Mouse (Mus musculus): ENCODE measurements around the gene Drc1. TPM values are rescaled to one million over a fixed set of nuclear protein-coding genes. Genes with fewer than 3 reads are reported as not detected.

Gene Drc1
- polyA plus RNA-seq, 3 experiments from 2014 or later, result 0.50 to 3.1 (median 1.5) TPM

Other genes starting within 250 kb of the Drc1 start
- gene Tyms, start 207.8 kb upstream of the Drc1 start, polyA plus RNA-seq (2017; shearing (Covaris generic)), result 100 to 1,000 TPM in 1 of 3 experiments, 10 to 100 TPM in 2; 65.9 to 350 (median 91.1) TPM
- not detected for gene Garem2, start 176.2 kb upstream of the Drc1 start, polyA plus RNA-seq (2017; shearing (Covaris generic))
- not detected for gene 3110082J24Rik, start 175.3 kb upstream of the Drc1 start, polyA plus RNA-seq (2017; shearing (Covaris generic))
- 10 to 100 TPM; 79.2 to 82.8 (median 79.2) TPM for gene Hadha, start 126.2 kb upstream of the Drc1 start, polyA plus RNA-seq (2017; shearing (Covaris generic))
- gene Hadhb, start 126.1 kb upstream of the Drc1 start, polyA plus RNA-seq (2017; shearing (Covaris generic)), result 100 to 1,000 TPM; 114 to 157 (median 125) TPM
- gene Adgrf3, start 75.7 kb upstream of the Drc1 start, polyA plus RNA-seq (2017; shearing (Covaris generic)), result under 1 TPM in 1 of 3 experiments, not detected in 2; 0.32 TPM
- 10 to 100 TPM; 18.1 to 26.0 (median 25.3) TPM for gene Selenoi, start 48.8 kb upstream of the Drc1 start, polyA plus RNA-seq (2017; shearing (Covaris generic))
- not detected for gene Otof, start 180.5 kb downstream of the Drc1 start, polyA plus RNA-seq (2017; shearing (Covaris generic))
- gene 1700001C02Rik, start 184.7 kb downstream of the Drc1 start, polyA plus RNA-seq (2017; shearing (Covaris generic)), result not detected